In the genomic region with DNA sequence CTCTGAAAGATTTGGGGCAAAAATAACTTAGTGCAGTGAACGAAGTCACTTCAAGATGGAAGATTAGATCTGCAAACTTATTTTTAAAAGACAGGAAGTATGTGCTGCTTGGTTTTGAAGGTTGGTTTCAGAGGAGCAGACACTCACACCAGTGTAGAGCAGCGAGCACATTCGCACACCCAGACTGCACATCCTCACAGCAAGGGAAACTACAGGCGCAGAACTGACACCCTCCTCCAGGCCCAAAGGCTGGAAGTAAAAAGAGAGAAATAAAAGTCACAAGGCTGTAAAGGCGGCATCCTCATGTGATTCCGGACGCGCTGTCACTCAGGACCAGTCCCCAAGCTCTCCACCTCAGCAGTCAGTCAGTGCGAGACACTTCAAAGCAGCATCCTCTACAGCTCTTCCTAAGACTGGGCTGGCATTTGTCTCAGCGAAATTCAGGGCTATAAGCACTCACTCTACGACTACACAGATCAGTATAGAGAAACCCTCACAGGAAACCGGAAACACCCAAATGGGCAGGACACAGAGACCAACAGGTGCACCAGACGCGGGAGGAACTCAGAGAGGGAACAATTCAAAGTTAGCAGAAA, we compare ENCODE assay signal across 11 mouse cellular contexts. TPM values are rescaled to one million over a fixed set of nuclear protein-coding genes. Genes with fewer than 3 reads are reported as not detected.
DNase-seq lines count a peak whose midpoint lies in the region; ATAC-seq and TF ChIP-seq lines count a peak whose summit lies in the region.
"Had no signal": no experiment of that assay in that cellular context is flagged by ENCODE, and none has a peak within 500 bp of the region (broad histone marks: within the 10 kb centered on the region; RNA-seq: fewer than 3 reads in every experiment).

No protein-coding gene starts in this region.

- H3K27me3 ChIP-seq in forebrain, embryonic 13.5 days = no peaks in the 10 kb centered on the region
- H3K27me3 ChIP-seq in forebrain, embryonic 15.5 days = no peaks in the 10 kb centered on the region
- H3K27me3 ChIP-seq in midbrain, embryonic 11.5 days (ENCODE audit: control insufficient read depth, insufficient read depth, low read length) = no peaks in the 10 kb centered on the region
- no peaks in the 10 kb centered on the region for H3K27me3 ChIP-seq in midbrain, postnatal 0 days (ENCODE audit: insufficient read depth, low read length)
- H3K27me3 ChIP-seq in intestine, embryonic 16.5 days (replicated peaks; ENCODE audit: control insufficient read depth, insufficient read depth, low read length) = no peaks in the 10 kb centered on the region
- H3K27me3 ChIP-seq in thymus, adult 2 months (ENCODE audit: control insufficient read depth, insufficient read depth, low read length) = no peaks in the 10 kb centered on the region
- H3K27me3 ChIP-seq: hindbrain, embryonic 15.5 days had no signal

- no peak for TF ChIP-seq POLR2A in thymus, adult 2 months (IDR thresholded peaks at IDR 0.05; ENCODE audit: control insufficient read depth, extremely low read depth, insufficient read depth, low read length, poor library complexity)

- H3K4me3 ChIP-seq in forebrain, embryonic 13.5 days = no peak overlapping the region
- no peak overlapping the region for H3K4me3 ChIP-seq in forebrain, embryonic 15.5 days
- no peak overlapping the region for H3K4me3 ChIP-seq in midbrain, embryonic 11.5 days (ENCODE audit: low read depth, low read length)
- no peak overlapping the region for H3K4me3 ChIP-seq in midbrain, postnatal 0 days (ENCODE audit: low read depth, low read length)
- H3K4me3 ChIP-seq in intestine, embryonic 16.5 days (ENCODE audit: low read length) = peak overlapping the region; percentile 8; the same call in 1 of the 2 replicates
- H3K4me3 ChIP-seq in thymus, adult 2 months (ENCODE audit: control insufficient read depth, insufficient read depth, low read length) = peak overlapping the region; percentile 29
- H3K4me3 ChIP-seq: hindbrain, embryonic 15.5 days; left cerebral cortex, adult 2 months had no signal

- H3K4me1 ChIP-seq in forebrain, embryonic 13.5 days = peaks cover 26% of the 10 kb centered on the region
- H3K4me1 ChIP-seq in forebrain, embryonic 15.5 days = peaks cover 26% of the 10 kb centered on the region
- peaks cover 14% of the 10 kb centered on the region for H3K4me1 ChIP-seq in midbrain, embryonic 11.5 days (ENCODE audit: control insufficient read depth, insufficient read depth, low read length)
- peaks cover 8% of the 10 kb centered on the region; the same call in 1 of the 2 replicates for H3K4me1 ChIP-seq in midbrain, postnatal 0 days (ENCODE audit: insufficient read depth, low read length)
- H3K4me1 ChIP-seq in intestine, embryonic 16.5 days (ENCODE audit: control insufficient read depth, insufficient read depth, low read length) = peaks cover 14% of the 10 kb centered on the region
- H3K4me1 ChIP-seq in thymus, adult 2 months (replicated peaks; ENCODE audit: control insufficient read depth, insufficient read depth, low read length) = peaks cover 16% of the 10 kb centered on the region

- DNase-seq in midbrain, embryonic 11.5 days (ENCODE audit: low spot score, missing footprints) = no peak
- DNase-seq in midbrain, postnatal 0 days (ENCODE audit: low spot score) = no peak
- peak; percentile 62 for DNase-seq in thymus, adult 2 months
- DNase-seq in embryo, embryonic 11 days = no peak
- DNase-seq in left cerebral cortex, postnatal 14 days (ENCODE audit: low spot score in 2 of 2) = no peak
- DNase-seq: cerebellum, adult 9-11 months had no signal

- 94% methylated on average over 14 of the region's 14 CpGs for WGBS in forebrain, embryonic 13.5 days
- 94% methylated on average over 14 of the region's 14 CpGs for WGBS in forebrain, embryonic 15.5 days
- WGBS in midbrain, embryonic 11.5 days = 95% methylated on average over 14 of the region's 14 CpGs
- 94% methylated on average over 14 of the region's 14 CpGs for WGBS in midbrain, postnatal 0 days
- 87% methylated on average over 14 of the region's 14 CpGs for WGBS in intestine, embryonic 16.5 days
- 16% methylated on average over 14 of the region's 14 CpGs for WGBS in thymus, adult 2 months

- TF ChIP-seq CTCF in midbrain, postnatal 0 days (IDR thresholded peaks at IDR 0.05) = no peak
- no peak for TF ChIP-seq CTCF in thymus, adult 2 months (IDR thresholded peaks at IDR 0.05; ENCODE audit: borderline replicate concordance, control insufficient read depth, extremely low read depth, insufficient read depth, low read length, poor library complexity)

- H3K36me3 ChIP-seq in forebrain, embryonic 13.5 days (ENCODE audit: poor library complexity, severe bottlenecking) = peaks cover 28% of the 10 kb centered on the region
- H3K36me3 ChIP-seq in forebrain, embryonic 15.5 days = peaks cover 3% of the 10 kb centered on the region; the same call in 1 of the 2 replicates
- H3K36me3 ChIP-seq in midbrain, embryonic 11.5 days (ENCODE audit: control insufficient read depth, insufficient read depth, low read length) = peaks cover 2% of the 10 kb centered on the region; the same call in 1 of the 2 replicates
- peaks cover 7% of the 10 kb centered on the region; the same call in 1 of the 2 replicates for H3K36me3 ChIP-seq in midbrain, postnatal 0 days (ENCODE audit: insufficient read depth, low read length)
- H3K36me3 ChIP-seq in intestine, embryonic 16.5 days (ENCODE audit: control insufficient read depth, insufficient read depth, low read length) = 0 out of 2 replicates have a peak, but pooled peaks cover 4% of the 10 kb centered on the region
- peaks cover 10% of the 10 kb centered on the region for H3K36me3 ChIP-seq in thymus, adult 2 months (ENCODE audit: control insufficient read depth, insufficient read depth, low read length)

- no peak for ATAC-seq in forebrain, embryonic 13.5 days
- ATAC-seq in forebrain, embryonic 15.5 days (replicated peaks) = no peak
- no peak for ATAC-seq in midbrain, embryonic 11.5 days (ENCODE audit: low FRiP score)
- no peak for ATAC-seq in midbrain, postnatal 0 days (ENCODE audit: low FRiP score)
- no peak for ATAC-seq in intestine, embryonic 16.5 days

- H3K9ac ChIP-seq in forebrain, embryonic 13.5 days = no peak overlapping the region
- H3K9ac ChIP-seq in forebrain, embryonic 15.5 days (replicated peaks) = no peak overlapping the region
- H3K9ac ChIP-seq in midbrain, embryonic 11.5 days (ENCODE audit: low read length) = no peak overlapping the region
- no peak overlapping the region for H3K9ac ChIP-seq in midbrain, postnatal 0 days (replicated peaks; ENCODE audit: low read length, poor library complexity, severe bottlenecking)
- H3K9ac ChIP-seq in intestine, embryonic 16.5 days (ENCODE audit: low read depth, low read length) = no peak overlapping the region
- H3K9ac ChIP-seq: hindbrain, embryonic 15.5 days had no signal

- no peaks in the 10 kb centered on the region for H3K9me3 ChIP-seq in forebrain, embryonic 13.5 days (replicated peaks)
- no peaks in the 10 kb centered on the region for H3K9me3 ChIP-seq in forebrain, embryonic 15.5 days
- no peaks in the 10 kb centered on the region for H3K9me3 ChIP-seq in midbrain, embryonic 11.5 days (ENCODE audit: control insufficient read depth, low read length)
- H3K9me3 ChIP-seq in midbrain, postnatal 0 days (ENCODE audit: low read length) = no peaks in the 10 kb centered on the region
- H3K9me3 ChIP-seq in intestine, embryonic 16.5 days (ENCODE audit: control insufficient read depth, low read length) = no peaks in the 10 kb centered on the region
- H3K9me3 ChIP-seq: hindbrain, embryonic 15.5 days had no signal

- H3K4me2 ChIP-seq in forebrain, embryonic 13.5 days = peak overlapping the region; percentile 11
- H3K4me2 ChIP-seq in forebrain, embryonic 15.5 days (replicated peaks) = no peak overlapping the region
- H3K4me2 ChIP-seq in midbrain, embryonic 11.5 days = 0 out of 2 replicates have a peak overlapping the region, but pooled peaks have one; percentile 3
- H3K4me2 ChIP-seq in midbrain, postnatal 0 days (ENCODE audit: low read depth, low read length, poor library complexity, severe bottlenecking) = no peak overlapping the region
- 0 out of 2 replicates have a peak overlapping the region, but pooled peaks have one; percentile 22 for H3K4me2 ChIP-seq in intestine, embryonic 16.5 days (ENCODE audit: low read depth, low read length)

- H3K27ac ChIP-seq in forebrain, embryonic 13.5 days = no peak overlapping the region
- no peak overlapping the region for H3K27ac ChIP-seq in forebrain, embryonic 15.5 days (replicated peaks)
- no peak overlapping the region for H3K27ac ChIP-seq in midbrain, embryonic 11.5 days (ENCODE audit: low read depth, low read length)
- H3K27ac ChIP-seq in midbrain, postnatal 0 days (ENCODE audit: low read depth, low read length) = no peak overlapping the region
- no peak overlapping the region for H3K27ac ChIP-seq in intestine, embryonic 16.5 days (ENCODE audit: low read length)
- H3K27ac ChIP-seq in thymus, adult 2 months (ENCODE audit: control insufficient read depth, insufficient read depth, low read length) = peak overlapping the region; percentile 88
- H3K27ac ChIP-seq: hindbrain, embryonic 15.5 days; left cerebral cortex, adult 2 months had no signal

- intact Hi-C loops in left cerebral cortex, postnatal 14 days (cut with DNase I) = no loop called here

RNA-seq across cellular contexts. Expression of a gene that starts 2.6 kb away (rescaled TPM):
- polyA plus RNA-seq in forebrain, embryonic 13.5 days (2015; fragmentation: Nextera tagmentation; extraction: Ambion mirVana) = 0.46 and 0.53 TPM in 2 replicates
- polyA plus RNA-seq in forebrain, embryonic 15.5 days (2015; fragmentation: Nextera tagmentation; extraction: Ambion mirVana) = 0.61 and 0.65 TPM in 2 replicates
- 0.29 and 0.44 TPM in 2 replicates for polyA plus RNA-seq in midbrain, embryonic 11.5 days (2014; fragmentation: Nextera tagmentation; extraction: Ambion mirVana)
- 1.6 and 2.4 TPM in 2 replicates for total RNA-seq in midbrain, postnatal 0 days (2014; rRNA removed)
- 1.9 and 2.1 TPM in 2 replicates for polyA plus RNA-seq in midbrain, postnatal 0 days (2015; fragmentation: Nextera tagmentation; extraction: Ambion mirVana)
- 0.11 and 0.12 TPM in 2 replicates for polyA plus RNA-seq in intestine, embryonic 16.5 days (2015; fragmentation: Nextera tagmentation; extraction: Ambion mirVana)
- polyA plus RNA-seq in thymus, adult 2 months (2012; rRNA removed) = 26.0 and 36.9 TPM in 2 replicates
- total RNA-seq in left cerebral cortex, postnatal 14 days (2021) = under 1 TPM; 0.97 TPM

RNA-seq across cellular contexts. Expression of a gene that starts 6.9 kb away (rescaled TPM):
- polyA plus RNA-seq in forebrain, embryonic 13.5 days (2015; fragmentation: Nextera tagmentation; extraction: Ambion mirVana) = 334 and 336 TPM in 2 replicates
- polyA plus RNA-seq in forebrain, embryonic 15.5 days (2015; fragmentation: Nextera tagmentation; extraction: Ambion mirVana) = 293 and 294 TPM in 2 replicates
- polyA plus RNA-seq in midbrain, embryonic 11.5 days (2014; fragmentation: Nextera tagmentation; extraction: Ambion mirVana) = 385 and 386 TPM in 2 replicates
- 119 and 136 TPM in 2 replicates for total RNA-seq in midbrain, postnatal 0 days (2014; rRNA removed)
- polyA plus RNA-seq in midbrain, postnatal 0 days (2015; fragmentation: Nextera tagmentation; extraction: Ambion mirVana) = 251 and 264 TPM in 2 replicates
- polyA plus RNA-seq in intestine, embryonic 16.5 days (2015; fragmentation: Nextera tagmentation; extraction: Ambion mirVana) = 393 and 423 TPM in 2 replicates
- 83.7 and 91.7 TPM in 2 replicates for polyA plus RNA-seq in thymus, adult 2 months (2012; rRNA removed)
- total RNA-seq in left cerebral cortex, postnatal 14 days (2021) = 10 to 100 TPM; 81.7 to 94.3 TPM

RNA-seq across cellular contexts. Expression of a gene that starts 28.1 kb away (rescaled TPM):
- 1.1 and 1.2 TPM in 2 replicates for polyA plus RNA-seq in forebrain, embryonic 13.5 days (2015; fragmentation: Nextera tagmentation; extraction: Ambion mirVana)
- polyA plus RNA-seq in forebrain, embryonic 15.5 days (2015; fragmentation: Nextera tagmentation; extraction: Ambion mirVana) = 1.6 and 1.9 TPM in 2 replicates
- 1.5 and 1.6 TPM in 2 replicates for polyA plus RNA-seq in midbrain, embryonic 11.5 days (2014; fragmentation: Nextera tagmentation; extraction: Ambion mirVana)
- total RNA-seq in midbrain, postnatal 0 days (2014; rRNA removed) = 1.8 and 4.3 TPM in 2 replicates
- 1.8 TPM in 2 replicates for polyA plus RNA-seq in midbrain, postnatal 0 days (2015; fragmentation: Nextera tagmentation; extraction: Ambion mirVana)
- polyA plus RNA-seq in intestine, embryonic 16.5 days (2015; fragmentation: Nextera tagmentation; extraction: Ambion mirVana) = 6.0 and 7.2 TPM in 2 replicates
- polyA plus RNA-seq in thymus, adult 2 months (2012; rRNA removed) = 32.1 and 49.1 TPM in 2 replicates
- total RNA-seq in left cerebral cortex, postnatal 14 days (2021) = 1 to 10 TPM; 2.5 to 3.2 TPM

Comparison
In these comparisons a context has a peak if more than half of its experiments do, and no peak if none do; other contexts are left out.
1. H3K4me2 ChIP-seq: peak in forebrain, embryonic 13.5 days (single experiment), midbrain, embryonic 11.5 days (single experiment) and intestine, embryonic 16.5 days (single experiment); none in forebrain, embryonic 15.5 days (single experiment) and midbrain, postnatal 0 days (single experiment).
2. H3K4me3 ChIP-seq: peak in intestine, embryonic 16.5 days (single experiment) and thymus, adult 2 months (single experiment); none in forebrain, embryonic 13.5 days (single experiment), forebrain, embryonic 15.5 days (single experiment), midbrain, embryonic 11.5 days (single experiment) and midbrain, postnatal 0 days (single experiment).